Mouse (Mus musculus): ENCODE results near the gene Pagr1b.

- no peak for TF ChIP-seq CTCF (IDR thresholded peaks at IDR 0.05; ENCODE audit: low read depth)
- TF ChIP-seq EP300 (optimal IDR thresholded peaks at IDR 0.05): no peak
Observed at GRCm38 (mm10) chr7:126961095-126961494, 55.2 kb downstream of the Pagr1b start.

Measured in stomach, postnatal 0 days (tissue).